Mouse (Mus musculus) adrenal gland, adult 8-10 months (tissue): Measurements from ENCODE around the gene Serpina3i. TPM values are rescaled to one million over a fixed set of nuclear protein-coding genes. Genes with fewer than 3 reads are reported as not detected.

Experiments
- DNase-seq: peaks from one replicate; pipeline ENCODE4 v3.0.0; 2022
- total RNA-seq, 4 experiments: library from RNA; stranded (reverse); gene quantifications; 2 replicates each; pipeline ENCODE4 v1.2.4; 2022

Gene Serpina3i
- total RNA-seq, 4 experiments from 2014 or later, result 0.24 to 0.31 TPM; not detected in 2

- DNase-seq, result no peak
These were observed 35.1 kb downstream of the Serpina3i start for GRCm38 (mm10) chr12:104298049-104298448.

DNA sequence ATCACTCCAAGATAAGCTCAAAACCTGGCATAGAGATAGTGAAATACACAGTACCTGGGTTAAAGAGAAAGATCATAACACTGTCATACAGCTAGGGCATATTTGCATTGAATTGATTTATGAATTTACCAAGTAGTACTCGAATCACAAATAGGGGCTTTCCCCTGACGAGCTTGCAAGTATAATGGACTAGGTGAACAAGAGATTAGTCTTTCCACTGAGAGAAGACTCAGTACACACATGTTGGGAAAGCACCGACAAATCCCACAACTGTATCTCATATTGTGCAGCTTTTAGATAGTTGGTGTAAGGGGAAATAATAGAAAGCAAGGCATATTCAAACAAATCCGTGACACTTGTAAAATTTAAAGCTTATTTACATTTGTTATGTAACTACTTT, 43.1 kb downstream of the Serpina3i start:
- no peak for DNase-seq

DNA sequence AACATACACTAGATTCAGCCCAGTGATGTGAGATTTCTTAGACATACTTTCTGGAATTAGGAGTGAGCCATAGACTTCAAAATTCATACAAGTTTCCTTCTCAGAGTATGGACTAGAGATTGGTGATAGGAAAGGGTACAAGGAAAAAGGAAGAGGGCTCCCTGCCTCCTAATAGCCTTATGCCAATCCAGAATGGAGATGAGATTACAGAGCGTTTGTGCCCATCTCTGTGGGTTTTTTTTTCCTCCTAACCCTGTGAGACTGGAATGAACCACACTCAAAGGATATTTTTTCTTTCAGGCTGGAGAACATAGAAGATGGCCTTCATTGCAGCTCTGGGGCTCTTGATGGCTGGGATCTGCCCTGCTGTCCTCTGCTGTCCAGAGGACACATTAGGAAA, 51.3 kb downstream of the Serpina3i start, which contains the start of gene Serpina3j:
Gene Serpina3j, plus strand, starts transcription at position 301 of the 400 bp plus-strand sequence.
- DNase-seq, result no peak

Other genes with a start within 250 kb of the Serpina3i start
- gene Serpina9, start 249.4 kb upstream of the Serpina3i start, total RNA-seq, result not detected
- gene Serpina12, start 218.7 kb upstream of the Serpina3i start, total RNA-seq, result under 1 TPM in 3 of 4 experiments, not detected in 1; 0.08 to 0.38 (median 0.28) TPM
- gene Serpina5, start 162.0 kb upstream of the Serpina3i start, total RNA-seq, result 1 to 10 TPM; 1.1 to 3.3 (median 1.9) TPM
- gene Serpina3a, start 150.4 kb upstream of the Serpina3i start, total RNA-seq, result under 1 TPM in 1 of 4 experiments, not detected in 3; 0.20 TPM
- under 1 TPM in 3 of 4 experiments, not detected in 1; 0.15 to 0.40 (median 0.20) TPM for gene Serpina3b, start 135.1 kb upstream of the Serpina3i start, total RNA-seq
- 10 to 100 TPM in 3 of 4 experiments, 1 to 10 TPM in 1; 8.3 to 18.3 (median 13.6) TPM for gene Serpina3c, start 109.3 kb upstream of the Serpina3i start, total RNA-seq
- gene Serpina3f, start 48.6 kb upstream of the Serpina3i start, total RNA-seq, result under 1 TPM in 3 of 4 experiments, not detected in 1; 0.35 to 0.78 (median 0.38) TPM
- 1 to 10 TPM; 3.0 to 9.9 (median 3.8) TPM for gene Serpina3g, start 26.9 kb upstream of the Serpina3i start, total RNA-seq
- gene Serpina3j, start 51.4 kb downstream of the Serpina3i start, total RNA-seq, result under 1 TPM in 1 of 4 experiments, not detected in 3; 0.42 TPM
- 1 to 10 TPM in 3 of 4 experiments, under 1 TPM in 1; 0.49 to 6.3 (median 3.1) TPM for gene Serpina3k, start 75.4 kb downstream of the Serpina3i start, total RNA-seq
- gene Serpina3m, start 75.4 kb downstream of the Serpina3i start, total RNA-seq, result 1 to 10 TPM in 3 of 4 experiments, under 1 TPM in 1; 0.74 to 2.5 (median 1.1) TPM
- gene Serpina3n, start 143.6 kb downstream of the Serpina3i start, total RNA-seq, result 10 to 100 TPM in 2 of 4 experiments, 1 to 10 TPM in 2; 6.0 to 42.3 (median 14.6) TPM
- gene Gsc, start 210.2 kb downstream of the Serpina3i start, total RNA-seq, result under 1 TPM in 1 of 4 experiments, not detected in 3; 0.21 TPM